Mouse (Mus musculus) liver, embryonic 16.5 days (tissue): ENCODE results near the gene Mamdc4. TPM values are rescaled to one million over a fixed set of nuclear protein-coding genes. Genes with fewer than 3 reads are reported as not detected.
A peak's percentile ranks its signal among the peaks of the same experiment; 100 is the strongest.

Experiments
- ATAC-seq: fragments of 200-750 bp; cut with Nextera tagmentation; 2 replicates; pipeline ENCODE4 v1.8.0; 2017; ENCODE audit warnings: low read depth, mild to moderate bottlenecking, moderate number of reproducible peaks, moderate library complexity
- H3K27ac ChIP-seq: fragments of 300-500 bp; sonication (generic); 2 replicates; pipeline ENCODE4 v1.5.1; 2014; ENCODE audit warnings: mild to moderate bottlenecking, low read length
- H3K27me3 ChIP-seq: fragments of 300-500 bp; sonication (generic); 2 replicates; pipeline ENCODE4 v1.6.1; 2014; ENCODE audit warnings: low read depth, low read length, mixed read lengths; ENCODE audit not compliant: control insufficient read depth, insufficient read depth
- H3K36me3 ChIP-seq: fragments of 300-500 bp; sonication (generic); 2 replicates; pipeline ENCODE4 v1.6.1; 2014; ENCODE audit warnings: mild to moderate bottlenecking; ENCODE audit not compliant: control insufficient read depth, insufficient read depth
- H3K4me1 ChIP-seq: fragments of 300-500 bp; sonication (generic); 2 replicates; pipeline ENCODE4 v1.6.1; 2014; ENCODE audit warnings: low read depth, low read length, mixed read lengths; ENCODE audit not compliant: control insufficient read depth
- H3K4me2 ChIP-seq: fragments of 300-500 bp; sonication (generic); 2 replicates; pipeline ENCODE4 v1.6.1; 2014; ENCODE audit warnings: low read depth, low read length, mixed read lengths
- H3K4me3 ChIP-seq: fragments of 300-500 bp; sonication (generic); 2 replicates; pipeline ENCODE4 v1.5.1; 2014; ENCODE audit warnings: low read depth, mild to moderate bottlenecking, low read length
- H3K9ac ChIP-seq: fragments of 300-500 bp; sonication (generic); 2 replicates; pipeline ENCODE4 v1.6.1; 2014; ENCODE audit warnings: low read depth, low read length
- H3K9me3 ChIP-seq: fragments of 300-500 bp; sonication (generic); replicated peaks from 2 replicates; pipeline ENCODE4 v1.6.1; 2016; ENCODE audit warnings: low read length; ENCODE audit not compliant: control insufficient read depth
- WGBS: fragments of 180-500 bp; shearing (Covaris S2); extraction: QIAGEN DNeasy Blood & Tissue Kit; methylation state at CpG from one replicate; pipeline ENCODE4 v1.1.7; 2014; ENCODE audit not compliant: insufficient replicate concordance; 5-methylcytosine and 5-hydroxymethylcytosine counted together
- polyA plus RNA-seq: library from polyadenylated mRNA; unstranded; fragments of >200 nt; fragmentation: Nextera tagmentation; extraction: Ambion mirVana; gene quantifications from 2 replicates; pipeline ENCODE4 v1.2.1, GENCODE M21; 2015

Gene Mamdc4
- polyA plus RNA-seq, 1 experiment from 2014 or later = 7.2 TPM

- peaks cover 29% of the 10 kb centered on the region for H3K4me1 ChIP-seq
These were observed 1.6 kb downstream of the Mamdc4 start for GRCm38 (mm10) chr2:25573068-25573467.

GRCm38 (mm10) chr2:25571221-25571620 is 3.4 kb downstream of the Mamdc4 start:
- no peak for ATAC-seq
- Histone ChIP-seq H3K27ac (no peak overlapping the region), H3K4me2 (no peak overlapping the region), H3K9ac (no peak overlapping the region), H3K4me3 (no peak overlapping the region), H3K36me3 (no peaks in the 10 kb centered on the region), H3K4me1 (peaks cover 23% of the 10 kb centered on the region), H3K9me3 (no peaks in the 10 kb centered on the region), H3K27me3 (peaks cover 7% of the 10 kb centered on the region)
- 60% methylated on average over 4 of the region's 4 CpGs for WGBS

More at GRCm38 (mm10) chr2:25573068-25573467, 1.6 kb downstream of the Mamdc4 start:
- H3K9ac ChIP-seq = no peak overlapping the region
- H3K27me3 ChIP-seq = peaks cover 26% of the 10 kb centered on the region
- H3K36me3 ChIP-seq = no peaks in the 10 kb centered on the region
- H3K27ac ChIP-seq = no peak overlapping the region
- H3K4me3 ChIP-seq = no peak overlapping the region
- ATAC-seq = no peak
- no peaks in the 10 kb centered on the region for H3K9me3 ChIP-seq
- 52% methylated on average over 2 of the region's 2 CpGs for WGBS
- no peak overlapping the region for H3K4me2 ChIP-seq

- Histone ChIP-seq H3K27ac (no peak overlapping the region), H3K27me3 (no peaks in the 10 kb centered on the region), H3K36me3 (no peaks in the 10 kb centered on the region; the same call in 1 of the 2 replicates), H3K9me3 (no peaks in the 10 kb centered on the region), H3K4me2 (no peak overlapping the region), H3K9ac (no peak overlapping the region), H3K4me3 (no peak overlapping the region), H3K4me1 (peaks cover 15% of the 10 kb centered on the region)
- ATAC-seq = no peak
- WGBS = 82% methylated on average over 3 of the region's 3 CpGs
These were observed 5.3 kb downstream of the Mamdc4 start for GRCm38 (mm10) chr2:25569323-25569722.

- ATAC-seq = no peak
- H3K4me1 ChIP-seq = peaks cover 9% of the 10 kb centered on the region
- no peaks in the 10 kb centered on the region for H3K27me3 ChIP-seq
- 69% methylated on average over 6 of the region's 6 CpGs for WGBS
- no peak overlapping the region for H3K4me3 ChIP-seq
- no peak overlapping the region for H3K27ac ChIP-seq
- H3K9me3 ChIP-seq = no peaks in the 10 kb centered on the region
- no peak overlapping the region for H3K4me2 ChIP-seq
- peaks cover 5% of the 10 kb centered on the region for H3K36me3 ChIP-seq
- H3K9ac ChIP-seq = no peak overlapping the region
These were observed 6.1 kb downstream of the Mamdc4 start for GRCm38 (mm10) chr2:25568473-25569019.

GRCm38 (mm10) chr2:25566558-25566957 is 8.1 kb downstream of the Mamdc4 start:
- H3K9me3 ChIP-seq = no peaks in the 10 kb centered on the region
- H3K4me3 ChIP-seq = no peak overlapping the region
- 71% methylated on average over 6 of the region's 6 CpGs for WGBS
- peaks cover 2% of the 10 kb centered on the region; the same call in 1 of the 2 replicates for H3K4me1 ChIP-seq
- no peak overlapping the region for H3K9ac ChIP-seq
- no peak for ATAC-seq
- no peaks in the 10 kb centered on the region for H3K27me3 ChIP-seq
- H3K4me2 ChIP-seq = no peak overlapping the region
- no peak overlapping the region for H3K27ac ChIP-seq
- peaks cover 21% of the 10 kb centered on the region for H3K36me3 ChIP-seq

GRCm38 (mm10) chr2:25565741-25566140 is 8.9 kb downstream of the Mamdc4 start:
- H3K4me1 ChIP-seq = peaks cover 2% of the 10 kb centered on the region; the same call in 1 of the 2 replicates
- H3K9me3 ChIP-seq = no peaks in the 10 kb centered on the region
- no peak overlapping the region for H3K9ac ChIP-seq
- 74% methylated on average over 8 of the region's 8 CpGs for WGBS
- no peak overlapping the region for H3K4me3 ChIP-seq
- no peaks in the 10 kb centered on the region for H3K27me3 ChIP-seq
- H3K36me3 ChIP-seq = peaks cover 24% of the 10 kb centered on the region
- H3K27ac ChIP-seq = no peak overlapping the region
- ATAC-seq = no peak
- no peak overlapping the region for H3K4me2 ChIP-seq

GRCm38 (mm10) chr2:25561946-25562345 is 12.7 kb downstream of the Mamdc4 start:
- Histone ChIP-seq H3K9me3 (no peaks in the 10 kb centered on the region), H3K4me2 (no peak overlapping the region), H3K36me3 (peaks cover 29% of the 10 kb centered on the region), H3K27ac (no peak overlapping the region), H3K4me1 (peaks cover 18% of the 10 kb centered on the region), H3K9ac (no peak overlapping the region), H3K27me3 (no peaks in the 10 kb centered on the region), H3K4me3 (no peak overlapping the region)
- 84% methylated on average over 9 of the region's 9 CpGs for WGBS
- no peak for ATAC-seq

GRCm38 (mm10) chr2:25560551-25560950 is 14.1 kb downstream of the Mamdc4 start:
- H3K4me3 ChIP-seq = no peak overlapping the region
- H3K9me3 ChIP-seq = no peaks in the 10 kb centered on the region
- ATAC-seq = no peak
- H3K4me1 ChIP-seq = peaks cover 22% of the 10 kb centered on the region
- H3K36me3 ChIP-seq = peaks cover 29% of the 10 kb centered on the region
- no peak overlapping the region for H3K4me2 ChIP-seq
- no peak overlapping the region for H3K9ac ChIP-seq
- H3K27me3 ChIP-seq = no peaks in the 10 kb centered on the region
- WGBS = 89% methylated on average over 8 of the region's 8 CpGs
- H3K27ac ChIP-seq = no peak overlapping the region

- no peaks in the 10 kb centered on the region for H3K27me3 ChIP-seq
- WGBS = 57% methylated on average over 6 of the region's 6 CpGs
- H3K4me1 ChIP-seq = peaks cover 22% of the 10 kb centered on the region
- H3K9ac ChIP-seq = peak overlapping the region; percentile 94
- no peak overlapping the region for H3K27ac ChIP-seq
- peaks cover 26% of the 10 kb centered on the region for H3K36me3 ChIP-seq
- H3K9me3 ChIP-seq = no peaks in the 10 kb centered on the region
- no peak for ATAC-seq
- H3K4me2 ChIP-seq = peak overlapping the region; percentile 87
- peak overlapping the region; percentile 87 for H3K4me3 ChIP-seq
These were observed 15.9 kb downstream of the Mamdc4 start for GRCm38 (mm10) chr2:25558774-25559173.
